Mouse (Mus musculus): Measurements from ENCODE around the gene Nubpl. TPM values are rescaled to one million over a fixed set of nuclear protein-coding genes. Genes with fewer than 3 reads are reported as not detected.

Nubpl gene
- polyA plus RNA-seq, 1 experiment: 0.89 TPM

- Histone ChIP-seq H3K36me3 (ENCODE audit: control insufficient read depth, insufficient read depth, low read length) (no peaks in the 10 kb centered on the region), H3K4me1 (replicated peaks; ENCODE audit: control insufficient read depth, insufficient read depth, low read length) (no peaks in the 10 kb centered on the region), H3K27me3 (ENCODE audit: control insufficient read depth, insufficient read depth, low read length) (no peaks in the 10 kb centered on the region), H3K4me3 (ENCODE audit: control insufficient read depth, insufficient read depth, low read length) (no peak overlapping the region), H3K27ac (ENCODE audit: control insufficient read depth, insufficient read depth, low read length) (no peak overlapping the region)
- WGBS: 95% methylated on average over 2 of the region's 2 CpGs
- no peak for DNase-seq
- TF ChIP-seq POLR2A (IDR thresholded peaks at IDR 0.05; ENCODE audit: control insufficient read depth, extremely low read depth, insufficient read depth, low read length, poor library complexity): no peak
- no peak for TF ChIP-seq CTCF (IDR thresholded peaks at IDR 0.05; ENCODE audit: borderline replicate concordance, control insufficient read depth, extremely low read depth, insufficient read depth, low read length, poor library complexity)
Measured at GRCm38 (mm10) chr12:52268131-52268530, 170.6 kb downstream of the Nubpl start.

GRCm38 (mm10) chr12:52272828-52273227 is 175.3 kb downstream of the Nubpl start:
- no peaks in the 10 kb centered on the region for H3K36me3 ChIP-seq (ENCODE audit: control insufficient read depth, insufficient read depth, low read length)
- DNase-seq: no peak
- WGBS: 26% methylated on average over 1 of the region's 1 CpGs
- H3K27me3 ChIP-seq (ENCODE audit: control insufficient read depth, insufficient read depth, low read length): no peaks in the 10 kb centered on the region
- H3K4me3 ChIP-seq (ENCODE audit: control insufficient read depth, insufficient read depth, low read length): no peak overlapping the region
- H3K4me1 ChIP-seq (replicated peaks; ENCODE audit: control insufficient read depth, insufficient read depth, low read length): no peaks in the 10 kb centered on the region; the same call in 1 of the 2 replicates
- no peak overlapping the region for H3K27ac ChIP-seq (ENCODE audit: control insufficient read depth, insufficient read depth, low read length)
- TF ChIP-seq POLR2A (IDR thresholded peaks at IDR 0.05; ENCODE audit: control insufficient read depth, extremely low read depth, insufficient read depth, low read length, poor library complexity) (no peak), CTCF (IDR thresholded peaks at IDR 0.05; ENCODE audit: borderline replicate concordance, control insufficient read depth, extremely low read depth, insufficient read depth, low read length, poor library complexity) (no peak)

- H3K27ac ChIP-seq (ENCODE audit: control insufficient read depth, insufficient read depth, low read length): no peak overlapping the region
- WGBS: 74% methylated on average over 1 of the region's 1 CpGs
Measured at GRCm38 (mm10) chr12:52276320-52276719, 178.8 kb downstream of the Nubpl start.

GRCm38 (mm10) chr12:52281232-52281631 is 183.7 kb downstream of the Nubpl start:
- Histone ChIP-seq H3K27ac (ENCODE audit: control insufficient read depth, insufficient read depth, low read length) (no peak overlapping the region), H3K36me3 (ENCODE audit: control insufficient read depth, insufficient read depth, low read length) (no peaks in the 10 kb centered on the region), H3K27me3 (ENCODE audit: control insufficient read depth, insufficient read depth, low read length) (no peaks in the 10 kb centered on the region), H3K4me3 (ENCODE audit: control insufficient read depth, insufficient read depth, low read length) (no peak overlapping the region), H3K4me1 (replicated peaks; ENCODE audit: control insufficient read depth, insufficient read depth, low read length) (no peaks in the 10 kb centered on the region)
- DNase-seq: no peak
- TF ChIP-seq POLR2A (IDR thresholded peaks at IDR 0.05; ENCODE audit: control insufficient read depth, extremely low read depth, insufficient read depth, low read length, poor library complexity) (no peak), CTCF (IDR thresholded peaks at IDR 0.05; ENCODE audit: borderline replicate concordance, control insufficient read depth, extremely low read depth, insufficient read depth, low read length, poor library complexity) (no peak)
- WGBS: 52% methylated on average over 1 of the region's 1 CpGs

More at GRCm38 (mm10) chr12:52276320-52276719, 178.8 kb downstream of the Nubpl start:
- Histone ChIP-seq H3K36me3 (ENCODE audit: control insufficient read depth, insufficient read depth, low read length) (no peaks in the 10 kb centered on the region), H3K4me3 (ENCODE audit: control insufficient read depth, insufficient read depth, low read length) (no peak overlapping the region), H3K4me1 (replicated peaks; ENCODE audit: control insufficient read depth, insufficient read depth, low read length) (no peaks in the 10 kb centered on the region; the same call in 1 of the 2 replicates), H3K27me3 (ENCODE audit: control insufficient read depth, insufficient read depth, low read length) (no peaks in the 10 kb centered on the region)
- no peak for TF ChIP-seq POLR2A (IDR thresholded peaks at IDR 0.05; ENCODE audit: control insufficient read depth, extremely low read depth, insufficient read depth, low read length, poor library complexity)
- no peak for TF ChIP-seq CTCF (IDR thresholded peaks at IDR 0.05; ENCODE audit: borderline replicate concordance, control insufficient read depth, extremely low read depth, insufficient read depth, low read length, poor library complexity)
- no peak for DNase-seq

GRCm38 (mm10) chr12:52284471-52284870 is 186.9 kb downstream of the Nubpl start:
- Histone ChIP-seq H3K36me3 (ENCODE audit: control insufficient read depth, insufficient read depth, low read length) (no peaks in the 10 kb centered on the region), H3K4me1 (replicated peaks; ENCODE audit: control insufficient read depth, insufficient read depth, low read length) (no peaks in the 10 kb centered on the region), H3K27me3 (ENCODE audit: control insufficient read depth, insufficient read depth, low read length) (no peaks in the 10 kb centered on the region), H3K27ac (ENCODE audit: control insufficient read depth, insufficient read depth, low read length) (no peak overlapping the region), H3K4me3 (ENCODE audit: control insufficient read depth, insufficient read depth, low read length) (no peak overlapping the region)
- DNase-seq: no peak
- TF ChIP-seq CTCF (IDR thresholded peaks at IDR 0.05; ENCODE audit: borderline replicate concordance, control insufficient read depth, extremely low read depth, insufficient read depth, low read length, poor library complexity) (no peak), POLR2A (IDR thresholded peaks at IDR 0.05; ENCODE audit: control insufficient read depth, extremely low read depth, insufficient read depth, low read length, poor library complexity) (no peak)

GRCm38 (mm10) chr12:52286802-52287201 is 189.3 kb downstream of the Nubpl start:
- H3K4me1 ChIP-seq (replicated peaks; ENCODE audit: control insufficient read depth, insufficient read depth, low read length): no peaks in the 10 kb centered on the region
- 93% methylated on average over 3 of the region's 3 CpGs for WGBS
- H3K4me3 ChIP-seq (ENCODE audit: control insufficient read depth, insufficient read depth, low read length): no peak overlapping the region
- no peaks in the 10 kb centered on the region for H3K36me3 ChIP-seq (ENCODE audit: control insufficient read depth, insufficient read depth, low read length)
- no peak overlapping the region for H3K27ac ChIP-seq (ENCODE audit: control insufficient read depth, insufficient read depth, low read length)
- DNase-seq: no peak
- TF ChIP-seq CTCF (IDR thresholded peaks at IDR 0.05; ENCODE audit: borderline replicate concordance, control insufficient read depth, extremely low read depth, insufficient read depth, low read length, poor library complexity) (no peak), POLR2A (IDR thresholded peaks at IDR 0.05; ENCODE audit: control insufficient read depth, extremely low read depth, insufficient read depth, low read length, poor library complexity) (no peak)
- no peaks in the 10 kb centered on the region for H3K27me3 ChIP-seq (ENCODE audit: control insufficient read depth, insufficient read depth, low read length)

- no peaks in the 10 kb centered on the region for H3K4me1 ChIP-seq (replicated peaks; ENCODE audit: control insufficient read depth, insufficient read depth, low read length)
- WGBS: 55% methylated on average over 4 of the region's 4 CpGs
- no peak for TF ChIP-seq CTCF (IDR thresholded peaks at IDR 0.05; ENCODE audit: borderline replicate concordance, control insufficient read depth, extremely low read depth, insufficient read depth, low read length, poor library complexity)
- TF ChIP-seq POLR2A (IDR thresholded peaks at IDR 0.05; ENCODE audit: control insufficient read depth, extremely low read depth, insufficient read depth, low read length, poor library complexity): no peak
- H3K27ac ChIP-seq (ENCODE audit: control insufficient read depth, insufficient read depth, low read length): no peak overlapping the region
- no peaks in the 10 kb centered on the region for H3K36me3 ChIP-seq (ENCODE audit: control insufficient read depth, insufficient read depth, low read length)
- DNase-seq: no peak
- no peak overlapping the region for H3K4me3 ChIP-seq (ENCODE audit: control insufficient read depth, insufficient read depth, low read length)
- H3K27me3 ChIP-seq (ENCODE audit: control insufficient read depth, insufficient read depth, low read length): no peaks in the 10 kb centered on the region
Measured at GRCm38 (mm10) chr12:52288537-52288936, 191.0 kb downstream of the Nubpl start.

Data from thymus, adult 2 months (tissue).